Mouse (Mus musculus): ENCODE results near the gene Pus7l.
A peak's percentile ranks its signal among the peaks of the same experiment; 100 is the strongest.

Pus7l gene

GRCm38 (mm10) chr15:94582000-94582593, 38.8 kb upstream of the Pus7l start:
- Histone ChIP-seq H3K9me3 (ENCODE audit: low read length) (no peaks in the 10 kb centered on the region), H3K36me3 (ENCODE audit: insufficient read depth, low read length) (peaks cover 90% of the 10 kb centered on the region), H3K27me3 (ENCODE audit: insufficient read depth, low read length) (no peaks in the 10 kb centered on the region), H3K4me1 (replicated peaks; ENCODE audit: low read depth, low read length) (peaks cover 76% of the 10 kb centered on the region), H3K4me3 (replicated peaks; ENCODE audit: low read length) (no peak overlapping the region)
- no peak for TF ChIP-seq POU5F1 (IDR thresholded peaks at IDR 0.05; ENCODE audit: borderline replicate concordance, low read length)
- TF ChIP-seq CTCF (conservative IDR thresholded peaks at IDR 0.05; ENCODE audit: low read length), result no peak
- TF ChIP-seq NANOG (IDR thresholded peaks at IDR 0.05; ENCODE audit: borderline replicate concordance, low read length), result no peak; the same call in 1 of the 2 replicates

DNA sequence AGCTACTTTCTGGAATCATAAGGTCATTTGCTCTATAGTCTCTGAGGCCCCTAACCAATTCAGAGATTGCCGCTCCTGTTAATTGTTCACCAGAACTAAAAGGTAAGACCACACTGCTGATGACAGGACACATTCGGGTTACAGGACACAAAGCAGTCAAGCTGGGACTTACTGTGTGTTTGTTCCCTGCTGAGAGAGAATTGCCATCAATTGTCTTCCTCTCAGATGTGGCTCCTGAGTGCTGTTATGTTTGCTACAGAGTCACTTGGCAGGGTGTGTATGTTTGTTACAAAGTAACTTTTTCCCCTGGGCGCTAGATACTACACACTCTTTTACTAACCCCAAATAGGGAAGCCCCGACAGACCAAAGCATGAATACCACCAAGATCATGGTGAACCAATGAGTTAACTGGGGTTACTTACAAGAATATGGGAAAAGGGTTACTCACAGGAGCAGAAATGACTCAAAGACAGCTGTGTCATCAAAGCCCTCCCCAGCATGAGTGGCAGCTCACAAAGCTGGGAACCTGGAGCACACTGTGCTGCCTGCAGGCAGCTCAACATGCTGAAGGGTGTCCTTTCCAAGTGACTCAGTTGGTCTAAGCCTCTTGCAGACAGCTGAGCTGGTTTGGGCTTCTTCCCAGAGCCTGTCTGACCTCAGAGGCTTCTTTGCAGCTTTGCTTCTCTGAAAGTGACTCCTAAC, 31.4 kb upstream of the Pus7l start:
- peaks cover 21% of the 10 kb centered on the region for H3K36me3 ChIP-seq (ENCODE audit: insufficient read depth, low read length)
- TF ChIP-seq NANOG (IDR thresholded peaks at IDR 0.05; ENCODE audit: borderline replicate concordance, low read length), result peak; percentile 20; the same call in 1 of the 2 replicates
- TF ChIP-seq POU5F1 (IDR thresholded peaks at IDR 0.05; ENCODE audit: borderline replicate concordance, low read length), result no peak
- no peak for TF ChIP-seq CTCF (conservative IDR thresholded peaks at IDR 0.05; ENCODE audit: low read length)
- H3K4me3 ChIP-seq (replicated peaks; ENCODE audit: low read length), result no peak overlapping the region
- peaks cover 24% of the 10 kb centered on the region for H3K4me1 ChIP-seq (replicated peaks; ENCODE audit: low read depth, low read length)
- peaks cover 6% of the 10 kb centered on the region for H3K9me3 ChIP-seq (ENCODE audit: low read length)
- no peaks in the 10 kb centered on the region for H3K27me3 ChIP-seq (ENCODE audit: insufficient read depth, low read length)

DNA sequence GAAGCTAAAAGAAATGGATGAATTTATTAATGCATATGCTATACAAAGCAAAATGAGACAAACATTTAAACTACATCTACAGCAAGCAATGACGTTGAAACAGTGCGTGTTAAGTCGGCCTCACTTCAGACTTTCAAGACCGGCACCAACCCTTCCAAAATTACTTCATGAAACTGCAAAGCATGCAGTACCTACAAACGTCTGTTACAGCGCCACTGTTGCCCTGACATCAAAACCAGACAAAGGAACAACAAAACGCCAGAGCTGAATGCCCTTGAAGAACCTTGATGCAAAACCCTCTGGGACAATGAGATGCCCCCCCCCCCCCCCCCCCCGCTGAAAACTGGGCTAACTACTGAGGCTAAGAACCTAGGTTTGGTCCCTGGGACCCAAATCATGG, 29.4 kb upstream of the Pus7l start:
- peaks cover 7% of the 10 kb centered on the region for H3K9me3 ChIP-seq (ENCODE audit: low read length)
- H3K36me3 ChIP-seq (ENCODE audit: insufficient read depth, low read length), result 0 out of 2 replicates have a peak, but pooled peaks cover 5% of the 10 kb centered on the region
- peaks cover 16% of the 10 kb centered on the region; the same call in 1 of the 2 replicates for H3K4me1 ChIP-seq (replicated peaks; ENCODE audit: low read depth, low read length)
- H3K27me3 ChIP-seq (ENCODE audit: insufficient read depth, low read length), result 0 out of 2 replicates have a peak, but pooled peaks cover 3% of the 10 kb centered on the region
- peak; percentile 25 for TF ChIP-seq CTCF (conservative IDR thresholded peaks at IDR 0.05; ENCODE audit: low read length)
- no peak for TF ChIP-seq POU5F1 (IDR thresholded peaks at IDR 0.05; ENCODE audit: borderline replicate concordance, low read length)
- no peak overlapping the region for H3K4me3 ChIP-seq (replicated peaks; ENCODE audit: low read length)

DNA sequence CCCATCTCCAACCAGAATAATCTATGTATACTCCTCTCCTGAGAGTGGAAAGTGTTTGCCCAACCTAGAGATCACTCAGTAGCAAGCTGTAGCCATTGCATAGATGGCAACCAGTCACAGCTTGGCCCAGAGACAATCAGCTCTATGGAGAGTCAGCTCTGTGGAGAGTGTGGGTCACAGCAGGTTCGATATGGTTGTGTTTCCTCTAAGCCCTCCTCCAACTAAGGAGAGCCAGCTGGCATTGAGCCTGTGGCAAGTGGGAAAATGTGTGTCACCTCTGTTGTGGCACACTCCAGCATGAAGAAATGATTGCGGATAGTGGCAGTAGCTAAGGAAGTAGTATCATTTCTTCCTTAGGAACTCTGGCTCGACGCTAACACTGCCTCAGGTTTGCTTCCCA, 28.2 kb upstream of the Pus7l start:
- peaks cover 7% of the 10 kb centered on the region for H3K9me3 ChIP-seq (ENCODE audit: low read length)
- 0 out of 2 replicates have a peak, but pooled peaks cover 3% of the 10 kb centered on the region for H3K27me3 ChIP-seq (ENCODE audit: insufficient read depth, low read length)
- no peak overlapping the region for H3K4me3 ChIP-seq (replicated peaks; ENCODE audit: low read length)
- H3K36me3 ChIP-seq (ENCODE audit: insufficient read depth, low read length), result no peaks in the 10 kb centered on the region
- peaks cover 19% of the 10 kb centered on the region for H3K4me1 ChIP-seq (replicated peaks; ENCODE audit: low read depth, low read length)
- TF ChIP-seq NANOG (IDR thresholded peaks at IDR 0.05; ENCODE audit: borderline replicate concordance, low read length) (no peak), POU5F1 (IDR thresholded peaks at IDR 0.05; ENCODE audit: borderline replicate concordance, low read length) (no peak), CTCF (conservative IDR thresholded peaks at IDR 0.05; ENCODE audit: low read length) (no peak)

DNA sequence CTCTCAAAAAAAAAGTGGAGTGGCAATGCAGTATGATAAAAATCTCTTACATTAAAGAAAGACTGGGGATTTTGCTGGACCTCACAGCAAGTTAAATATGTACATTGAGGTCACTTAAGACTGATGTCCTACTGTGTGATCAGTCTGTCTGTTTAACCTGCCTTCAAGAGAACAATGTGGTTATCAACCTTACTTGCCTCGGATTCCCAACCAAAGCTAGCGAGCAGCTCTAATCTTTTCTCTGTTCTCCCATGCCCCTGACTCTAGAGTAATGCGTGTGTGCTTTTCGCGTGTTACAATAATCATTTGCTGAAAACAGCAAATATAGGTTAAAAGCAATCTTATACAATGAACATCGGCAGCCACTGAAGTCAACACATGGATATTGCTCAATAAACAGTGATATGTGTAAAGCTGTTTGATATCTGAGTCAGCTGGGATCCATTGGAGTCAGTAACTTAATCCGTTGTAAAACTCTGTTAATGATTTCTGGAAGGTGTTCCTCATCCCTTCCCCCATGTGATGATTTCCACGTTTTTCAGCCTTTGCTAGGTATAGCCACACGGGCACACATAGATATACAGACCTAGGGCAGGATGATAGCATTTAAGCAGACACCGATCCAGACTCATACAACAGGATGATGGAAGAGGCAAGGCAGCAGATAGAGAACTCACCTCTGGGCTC, 25.3 kb upstream of the Pus7l start:
- Histone ChIP-seq H3K4me1 (replicated peaks; ENCODE audit: low read depth, low read length) (peaks cover 20% of the 10 kb centered on the region), H3K27me3 (ENCODE audit: insufficient read depth, low read length) (0 out of 2 replicates have a peak, but pooled peaks cover 3% of the 10 kb centered on the region), H3K4me3 (replicated peaks; ENCODE audit: low read length) (no peak overlapping the region), H3K36me3 (ENCODE audit: insufficient read depth, low read length) (no peaks in the 10 kb centered on the region), H3K9me3 (ENCODE audit: low read length) (peaks cover 7% of the 10 kb centered on the region)
- no peak for TF ChIP-seq POU5F1 (IDR thresholded peaks at IDR 0.05; ENCODE audit: borderline replicate concordance, low read length)
- TF ChIP-seq CTCF (conservative IDR thresholded peaks at IDR 0.05; ENCODE audit: low read length), result no peak
- TF ChIP-seq NANOG (IDR thresholded peaks at IDR 0.05; ENCODE audit: borderline replicate concordance, low read length), result no peak

DNA sequence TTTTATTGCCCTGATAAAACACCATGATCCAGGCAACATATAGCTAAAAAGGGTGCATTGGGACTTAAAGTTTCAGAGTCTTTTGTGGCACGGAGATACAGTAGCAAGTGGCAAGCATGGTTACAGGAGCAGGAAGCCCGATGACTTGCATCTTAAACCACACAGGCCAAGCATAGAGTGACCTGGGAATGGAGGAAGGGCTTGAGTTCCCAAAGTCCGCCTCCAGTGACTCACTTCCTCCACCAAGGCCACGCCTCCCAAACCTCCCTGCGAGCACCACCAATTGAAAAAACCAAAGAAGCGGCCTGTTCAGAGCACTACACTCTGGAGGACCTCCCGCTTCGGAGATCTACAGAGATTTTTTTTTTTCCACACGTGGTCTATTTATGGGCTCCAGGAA, 22.5 kb upstream of the Pus7l start:
- H3K4me3 ChIP-seq (replicated peaks; ENCODE audit: low read length), result peak overlapping the region; percentile 69
- 0 out of 2 replicates have a peak, but pooled peaks cover 3% of the 10 kb centered on the region for H3K27me3 ChIP-seq (ENCODE audit: insufficient read depth, low read length)
- no peak for TF ChIP-seq POU5F1 (IDR thresholded peaks at IDR 0.05; ENCODE audit: borderline replicate concordance, low read length)
- no peak for TF ChIP-seq NANOG (IDR thresholded peaks at IDR 0.05; ENCODE audit: borderline replicate concordance, low read length)
- no peak for TF ChIP-seq CTCF (conservative IDR thresholded peaks at IDR 0.05; ENCODE audit: low read length)
- no peaks in the 10 kb centered on the region for H3K36me3 ChIP-seq (ENCODE audit: insufficient read depth, low read length)
- peaks cover 7% of the 10 kb centered on the region for H3K9me3 ChIP-seq (ENCODE audit: low read length)
- H3K4me1 ChIP-seq (replicated peaks; ENCODE audit: low read depth, low read length), result peaks cover 34% of the 10 kb centered on the region

- Histone ChIP-seq H3K27me3 (ENCODE audit: insufficient read depth, low read length) (0 out of 2 replicates have a peak, but pooled peaks cover 3% of the 10 kb centered on the region), H3K4me3 (replicated peaks; ENCODE audit: low read length) (no peak overlapping the region), H3K9me3 (ENCODE audit: low read length) (peaks cover 3% of the 10 kb centered on the region), H3K36me3 (ENCODE audit: insufficient read depth, low read length) (no peaks in the 10 kb centered on the region), H3K4me1 (replicated peaks; ENCODE audit: low read depth, low read length) (peaks cover 34% of the 10 kb centered on the region)
- no peak for TF ChIP-seq NANOG (IDR thresholded peaks at IDR 0.05; ENCODE audit: borderline replicate concordance, low read length)
- TF ChIP-seq POU5F1 (IDR thresholded peaks at IDR 0.05; ENCODE audit: borderline replicate concordance, low read length), result no peak
- TF ChIP-seq CTCF (conservative IDR thresholded peaks at IDR 0.05; ENCODE audit: low read length), result no peak
Observed at GRCm38 (mm10) chr15:94564909-94565308, 21.6 kb upstream of the Pus7l start.

Measured in E14TG2a.4 (cell line).